Mouse (Mus musculus): ENCODE measurements at regions not wholly inside any gene's neighbourhood (a gene's known extent, or its start where the extent isn't known, plus 50 kb on each side); places are given as distances from the start of the nearest gene placed in this dataset.

DNA sequence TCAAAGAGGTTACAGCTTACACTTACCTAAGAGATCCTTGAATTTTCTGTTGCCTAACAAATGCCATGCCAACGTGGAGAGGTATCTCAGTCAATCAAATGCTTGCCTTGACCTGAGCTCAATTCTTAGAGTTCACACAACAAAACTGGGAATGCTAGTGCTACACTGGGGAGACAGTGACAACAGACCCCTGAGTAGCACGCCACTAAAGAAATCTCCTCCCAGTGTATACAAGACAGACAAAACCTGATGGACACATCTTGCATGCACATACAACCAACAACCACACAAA lies 91.8 kb downstream of the A730009L09Rik start:
- H3K27ac ChIP-seq (ENCODE audit: control insufficient read depth, low read depth, low read length): no peak overlapping the region
- no peaks in the 10 kb centered on the region for H3K9me3 ChIP-seq (replicated peaks; ENCODE audit: insufficient read depth, low read length)
- DNase-seq (ENCODE audit: low read depth, low spot score): no peak
- no peaks in the 10 kb centered on the region for H3K79me2 ChIP-seq (ENCODE audit: control insufficient read depth, insufficient read depth, low read length, poor library complexity)
- no peaks in the 10 kb centered on the region for H3K27me3 ChIP-seq (ENCODE audit: control insufficient read depth in 1 of 2, insufficient read depth in 2 of 2, low read length in 2 of 2)
- no peak overlapping the region for H3K9ac ChIP-seq (ENCODE audit: control insufficient read depth, low read depth, low read length, poor library complexity, severe bottlenecking)
- H3K4me1 ChIP-seq (ENCODE audit: control insufficient read depth in 1 of 2, insufficient read depth in 2 of 2, low read length in 2 of 2): no peaks in the 10 kb centered on the region
- no peaks in the 10 kb centered on the region for H3K36me3 ChIP-seq (ENCODE audit: control insufficient read depth in 1 of 2, insufficient read depth in 2 of 2, low read length in 2 of 2)
- TF ChIP-seq UBTF (IDR thresholded peaks at IDR 0.05; ENCODE audit: borderline replicate concordance, insufficient read depth, low read depth, low read length) (no peak), MAZ (IDR thresholded peaks at IDR 0.05; ENCODE audit: low read depth, low read length) (no peak), MYC (IDR thresholded peaks at IDR 0.05; ENCODE audit: low read depth, low read length) (no peak), ELF1 (IDR thresholded peaks at IDR 0.05; ENCODE audit: low read depth, low read length) (no peak), BHLHE40 (IDR thresholded peaks at IDR 0.05; ENCODE audit: borderline replicate concordance, low read depth, low read length) (no peak), ZC3H11A (IDR thresholded peaks at IDR 0.05; ENCODE audit: low read depth, low read length) (no peak), RCOR1 (IDR thresholded peaks at IDR 0.05; ENCODE audit: low read depth, low read length) (no peak), ZKSCAN1 (IDR thresholded peaks at IDR 0.05; ENCODE audit: low read depth, low read length) (no peak), POLR2AphosphoS2 (IDR thresholded peaks at IDR 0.05; ENCODE audit: low read length) (no peak), KAT2A (conservative IDR thresholded peaks at IDR 0.05; ENCODE audit: low read depth, low read length) (no peak), EP300 (IDR thresholded peaks at IDR 0.05; ENCODE audit: low read depth in 1 of 2, low read length in 2 of 2) (no peak), SMC3 (IDR thresholded peaks at IDR 0.05; ENCODE audit: low read depth, low read length) (no peak), TCF12 (IDR thresholded peaks at IDR 0.05; ENCODE audit: low read depth, low read length) (no peak), POLR2AphosphoS5 (IDR thresholded peaks at IDR 0.05; ENCODE audit: borderline replicate concordance, low read depth, low read length) (no peak), NRF1 (IDR thresholded peaks at IDR 0.05; ENCODE audit: insufficient read depth, low read depth, low read length, poor library complexity, severe bottlenecking) (no peak), NELFE (IDR thresholded peaks at IDR 0.05; ENCODE audit: low read depth, low read length) (no peak)
- no peak overlapping the region for H3K4me3 ChIP-seq (ENCODE audit: control insufficient read depth in 1 of 2, insufficient read depth in 1 of 2, low read depth in 2 of 2, low read length in 2 of 2)

DNA sequence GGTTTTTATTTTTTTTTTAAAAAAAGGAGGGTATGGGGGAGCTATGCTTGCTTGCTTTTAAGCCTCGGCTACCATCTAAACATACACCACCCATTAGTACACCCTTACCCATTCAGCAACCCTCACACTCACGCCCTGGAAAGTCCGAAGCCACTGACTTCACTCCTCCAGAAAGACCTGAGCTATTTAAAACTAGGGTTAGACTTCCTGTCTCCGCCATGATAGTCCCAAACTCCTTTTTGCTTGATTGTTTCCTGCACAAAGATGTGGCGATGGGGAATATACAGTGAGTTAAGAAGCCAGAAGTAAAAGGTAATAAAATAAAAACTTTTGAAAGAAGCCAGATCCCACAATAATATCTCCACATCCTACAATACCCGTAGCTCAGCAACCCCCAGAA lies 92.6 kb downstream of the A730009L09Rik start:
- no peak overlapping the region for H3K27ac ChIP-seq (ENCODE audit: control insufficient read depth, low read depth, low read length)
- TF ChIP-seq GABPA (IDR thresholded peaks at IDR 0.05; ENCODE audit: low read depth, low read length) (no peak), GATA1 (IDR thresholded peaks at IDR 0.05; ENCODE audit: low read depth, low read length) (no peak), UBTF (IDR thresholded peaks at IDR 0.05; ENCODE audit: borderline replicate concordance, insufficient read depth, low read depth, low read length) (no peak), ZKSCAN1 (IDR thresholded peaks at IDR 0.05; ENCODE audit: low read depth, low read length) (no peak), NRF1 (IDR thresholded peaks at IDR 0.05; ENCODE audit: insufficient read depth, low read depth, low read length, poor library complexity, severe bottlenecking) (no peak), MAFK (IDR thresholded peaks at IDR 0.05; ENCODE audit: borderline replicate concordance, low read depth, low read length) (no peak), RAD21 (IDR thresholded peaks at IDR 0.05; ENCODE audit: low read depth, low read length) (no peak), MAX (IDR thresholded peaks at IDR 0.05; ENCODE audit: low read length) (no peak), USF1 (IDR thresholded peaks at IDR 0.05; ENCODE audit: low read depth, low read length) (no peak), RCOR1 (IDR thresholded peaks at IDR 0.05; ENCODE audit: low read depth, low read length) (no peak), CHD1 (IDR thresholded peaks at IDR 0.05; ENCODE audit: low read depth, low read length) (no peak), ETS1 (IDR thresholded peaks at IDR 0.05; ENCODE audit: low read depth, low read length) (no peak), HCFC1 (IDR thresholded peaks at IDR 0.05; ENCODE audit: low read depth, low read length) (no peak), ZC3H11A (IDR thresholded peaks at IDR 0.05; ENCODE audit: low read depth, low read length) (no peak), ELF1 (IDR thresholded peaks at IDR 0.05; ENCODE audit: low read depth, low read length) (no peak)

More for the DNA sequence above, 92.6 kb downstream of the A730009L09Rik start:
- H3K79me2 ChIP-seq (ENCODE audit: control insufficient read depth, insufficient read depth, low read length, poor library complexity): no peaks in the 10 kb centered on the region
- no peak overlapping the region for H3K4me3 ChIP-seq (ENCODE audit: control insufficient read depth in 1 of 2, insufficient read depth in 1 of 2, low read depth in 2 of 2, low read length in 2 of 2)
- DNase-seq (ENCODE audit: low read depth, low spot score): no peak
- no peaks in the 10 kb centered on the region for H3K9me3 ChIP-seq (replicated peaks; ENCODE audit: insufficient read depth, low read length)
- no peaks in the 10 kb centered on the region for H3K27me3 ChIP-seq (ENCODE audit: control insufficient read depth in 1 of 2, insufficient read depth in 2 of 2, low read length in 2 of 2)
- H3K9ac ChIP-seq (ENCODE audit: control insufficient read depth, low read depth, low read length, poor library complexity, severe bottlenecking): no peak overlapping the region
- no peaks in the 10 kb centered on the region for H3K36me3 ChIP-seq (ENCODE audit: control insufficient read depth in 1 of 2, insufficient read depth in 2 of 2, low read length in 2 of 2)
- no peaks in the 10 kb centered on the region for H3K4me1 ChIP-seq (ENCODE audit: control insufficient read depth in 1 of 2, insufficient read depth in 2 of 2, low read length in 2 of 2)
